Mouse (Mus musculus): ENCODE results near the gene Lctl. TPM values are rescaled to one million over a fixed set of nuclear protein-coding genes. Genes with fewer than 3 reads are reported as not detected.
"Not testable (repeated sequence)": the region's sequence is repeated elsewhere in the genome, so short reads cannot be mapped to it uniquely, and the experiment has no call there.

The Lctl gene
- total and polyA plus RNA-seq, 2 experiments from 2014 or later = not detected

DNA sequence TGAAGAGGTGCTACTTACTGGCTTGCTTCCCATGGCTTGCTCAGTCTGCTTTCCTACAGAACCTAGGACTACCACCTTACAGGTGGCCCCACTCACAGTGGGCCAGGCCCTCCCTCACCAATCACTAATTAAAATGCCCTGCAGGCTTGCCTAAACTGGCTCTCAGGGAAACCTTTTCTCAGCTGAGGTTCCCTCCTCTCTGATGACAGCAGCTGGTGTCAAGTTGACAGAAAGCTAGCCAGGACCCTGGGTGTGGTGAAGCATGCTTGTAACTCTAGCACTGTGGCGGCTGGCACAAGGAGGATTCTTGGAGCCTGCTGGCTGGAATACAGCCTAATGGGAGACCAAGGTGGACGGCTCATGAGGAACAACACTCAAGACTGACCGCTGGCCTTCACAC lies 8.4 kb downstream of the Lctl start:
- Histone ChIP-seq H3K9me3 (ENCODE audit: low read length) (no peaks in the 10 kb centered on the region), H3K27me3 (ENCODE audit: insufficient read depth, low read length) (no peaks in the 10 kb centered on the region), H3K9ac (no peak overlapping the region), H3K4me1 (ENCODE audit: insufficient read depth) (no peaks in the 10 kb centered on the region), H3K36me3 (ENCODE audit: insufficient read depth) (no peaks in the 10 kb centered on the region), H3K4me2 (ENCODE audit: low read depth) (no peak overlapping the region), H3K4me3 (ENCODE audit: low read depth, low read length) (no peak overlapping the region), H3K27ac (ENCODE audit: low read depth, low read length) (no peak overlapping the region)
- no peak for TF ChIP-seq CTCF (IDR thresholded peaks at IDR 0.05; ENCODE audit: low read depth)
- 67% methylated on average over 3 of the region's 3 CpGs for WGBS
- no peak for DNase-seq
- no peak for ATAC-seq

DNA sequence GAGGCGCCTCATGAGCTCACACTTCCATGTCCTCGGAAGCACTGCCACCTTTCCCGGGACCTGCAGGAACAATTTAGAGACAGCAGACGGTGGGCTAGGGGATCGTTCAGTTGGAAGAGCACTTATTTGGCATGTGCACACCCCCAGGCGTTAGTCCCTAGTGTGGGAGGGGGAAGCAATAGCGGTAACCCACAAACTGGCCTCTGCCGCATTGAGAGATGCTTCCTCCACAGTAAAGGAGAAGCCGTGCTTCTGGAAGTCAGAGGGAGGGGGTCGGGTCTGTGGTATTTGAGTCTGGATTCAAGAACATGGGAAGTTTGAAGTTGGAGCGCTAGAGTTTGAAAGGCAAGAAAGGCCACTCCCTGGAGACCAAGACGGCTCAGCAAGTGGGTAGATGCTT lies 9.2 kb downstream of the Lctl start:
- no peaks in the 10 kb centered on the region for H3K36me3 ChIP-seq (ENCODE audit: insufficient read depth)
- no peak overlapping the region for H3K4me2 ChIP-seq (ENCODE audit: low read depth)
- no peaks in the 10 kb centered on the region for H3K9me3 ChIP-seq (ENCODE audit: low read length)
- no peak overlapping the region for H3K4me3 ChIP-seq (ENCODE audit: low read depth, low read length)
- TF ChIP-seq CTCF (IDR thresholded peaks at IDR 0.05; ENCODE audit: low read depth) = no peak
- no peaks in the 10 kb centered on the region for H3K27me3 ChIP-seq (ENCODE audit: insufficient read depth, low read length)
- H3K27ac ChIP-seq (ENCODE audit: low read depth, low read length) = no peak overlapping the region
- DNase-seq (no peak), ATAC-seq (no peak)
- WGBS = 69% methylated on average over 12 of the region's 12 CpGs
- no peak overlapping the region for H3K9ac ChIP-seq
- no peaks in the 10 kb centered on the region for H3K4me1 ChIP-seq (ENCODE audit: insufficient read depth)

DNA sequence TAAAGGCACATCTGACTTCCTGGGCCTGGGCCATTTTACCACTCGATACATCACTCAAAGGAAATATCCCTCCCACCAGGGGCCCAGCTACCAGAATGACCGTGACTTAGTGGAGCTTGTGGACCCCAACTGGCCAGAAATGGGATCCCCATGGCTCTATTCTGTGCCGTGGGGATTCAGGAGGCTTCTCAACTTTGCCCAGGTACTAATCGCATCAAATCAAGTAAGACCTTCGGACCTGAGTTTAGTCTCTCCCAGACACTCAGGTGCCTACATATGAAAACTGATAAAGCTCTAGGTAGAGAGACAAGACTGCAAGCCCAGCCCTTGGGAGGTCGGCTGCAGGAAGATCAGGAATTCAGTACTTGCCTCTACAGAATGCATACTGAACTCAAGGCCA lies 14.7 kb downstream of the Lctl start:
- no peak for DNase-seq
- H3K4me1 ChIP-seq (ENCODE audit: insufficient read depth) = no peaks in the 10 kb centered on the region
- 92% methylated on average over 6 of the region's 6 CpGs for WGBS
- H3K9me3 ChIP-seq (ENCODE audit: low read length) = no peaks in the 10 kb centered on the region
- no peak for ATAC-seq
- no peaks in the 10 kb centered on the region for H3K27me3 ChIP-seq (ENCODE audit: insufficient read depth, low read length)
- TF ChIP-seq CTCF (IDR thresholded peaks at IDR 0.05; ENCODE audit: low read depth) = no peak
- no peak overlapping the region for H3K27ac ChIP-seq (ENCODE audit: low read depth, low read length)
- no peak overlapping the region for H3K4me2 ChIP-seq (ENCODE audit: low read depth)
- H3K4me3 ChIP-seq (ENCODE audit: low read depth, low read length) = no peak overlapping the region
- no peaks in the 10 kb centered on the region for H3K36me3 ChIP-seq (ENCODE audit: insufficient read depth)
- H3K9ac ChIP-seq = no peak overlapping the region

DNA sequence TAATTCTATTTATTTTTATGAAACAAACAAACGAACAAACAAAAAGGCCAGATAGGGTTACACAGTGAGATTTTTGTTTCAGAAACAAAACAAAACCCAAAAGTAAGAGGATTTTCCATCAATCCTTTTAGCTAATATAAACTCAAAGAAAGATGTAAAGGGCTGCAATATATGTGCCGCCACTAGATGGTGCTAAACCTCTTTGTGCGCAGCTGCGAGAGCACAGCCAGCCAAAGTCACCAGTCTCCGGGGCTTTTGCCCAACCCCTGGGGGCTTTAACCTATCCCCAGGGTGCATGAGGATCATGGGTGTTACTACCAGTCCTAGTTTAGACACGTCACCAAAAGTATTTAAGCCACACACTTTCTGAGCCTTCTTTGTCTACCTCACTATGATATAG lies 21.9 kb downstream of the Lctl start:
- H3K4me3 ChIP-seq (ENCODE audit: low read depth, low read length); H3K27me3 ChIP-seq (ENCODE audit: insufficient read depth, low read length); H3K9ac ChIP-seq; H3K4me1 ChIP-seq (ENCODE audit: insufficient read depth); H3K9me3 ChIP-seq (ENCODE audit: low read length); H3K27ac ChIP-seq (ENCODE audit: low read depth, low read length); H3K4me2 ChIP-seq (ENCODE audit: low read depth); H3K36me3 ChIP-seq (ENCODE audit: insufficient read depth); ATAC-seq: not testable (repeated sequence)
- peak; percentile 73 for TF ChIP-seq CTCF (IDR thresholded peaks at IDR 0.05; ENCODE audit: low read depth)
- peak; percentile 69 for DNase-seq
- WGBS = 6% methylated on average over 6 of the region's 6 CpGs

DNA sequence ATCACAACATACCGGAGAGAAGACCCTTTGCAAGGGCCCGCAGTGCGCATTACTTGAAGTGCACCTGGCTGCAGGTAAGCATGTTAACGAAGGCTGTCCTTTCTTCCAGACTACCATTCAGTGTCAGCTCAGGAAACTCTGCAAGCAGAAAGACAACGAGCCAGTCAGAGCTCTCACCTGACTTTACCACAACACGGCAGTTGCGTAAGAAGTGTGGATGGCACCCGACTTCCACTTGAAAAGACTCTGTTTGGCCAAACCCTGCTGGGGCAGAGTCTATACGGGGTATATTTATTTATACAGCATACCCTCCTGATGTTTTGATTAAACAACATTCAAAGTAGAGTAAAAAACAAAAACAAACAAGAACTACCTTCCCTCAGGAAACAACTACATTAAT lies 22.9 kb downstream of the Lctl start:
- H3K4me1 ChIP-seq (ENCODE audit: insufficient read depth) = no peaks in the 10 kb centered on the region
- TF ChIP-seq CTCF (IDR thresholded peaks at IDR 0.05; ENCODE audit: low read depth) = no peak
- ATAC-seq = no peak
- DNase-seq = no peak
- no peaks in the 10 kb centered on the region for H3K27me3 ChIP-seq (ENCODE audit: insufficient read depth, low read length)
- H3K4me2 ChIP-seq (ENCODE audit: low read depth) = no peak overlapping the region
- no peaks in the 10 kb centered on the region for H3K9me3 ChIP-seq (ENCODE audit: low read length)
- no peaks in the 10 kb centered on the region for H3K36me3 ChIP-seq (ENCODE audit: insufficient read depth)
- no peak overlapping the region for H3K4me3 ChIP-seq (ENCODE audit: low read depth, low read length)
- WGBS = 93% methylated on average over 9 of the region's 9 CpGs
- H3K9ac ChIP-seq = no peak overlapping the region
- H3K27ac ChIP-seq (ENCODE audit: low read depth, low read length) = no peak overlapping the region

DNA sequence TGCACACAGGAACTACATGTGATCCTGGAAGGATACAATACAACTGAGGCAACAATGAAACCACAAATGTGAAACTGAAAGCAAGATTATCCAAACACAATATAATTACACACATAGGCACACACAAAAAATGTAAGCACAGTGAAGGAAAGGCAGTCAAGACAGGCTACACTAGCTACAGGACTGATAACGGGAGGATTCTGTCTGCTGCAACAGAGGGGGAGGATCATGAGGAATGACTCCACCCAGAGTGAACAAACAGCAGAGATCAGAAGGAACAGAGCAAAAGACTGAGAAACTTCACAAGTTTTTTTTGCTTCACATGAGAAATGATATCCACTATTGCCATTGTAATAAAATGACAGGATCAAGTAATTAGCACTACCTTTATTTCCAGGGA lies 39.7 kb downstream of the Lctl start:
- H3K4me1 ChIP-seq (ENCODE audit: insufficient read depth) = no peaks in the 10 kb centered on the region
- no peak overlapping the region for H3K9ac ChIP-seq
- no peaks in the 10 kb centered on the region for H3K27me3 ChIP-seq (ENCODE audit: insufficient read depth, low read length)
- no peak for TF ChIP-seq CTCF (IDR thresholded peaks at IDR 0.05; ENCODE audit: low read depth)
- no peaks in the 10 kb centered on the region for H3K36me3 ChIP-seq (ENCODE audit: insufficient read depth)
- H3K4me2 ChIP-seq (ENCODE audit: low read depth) = no peak overlapping the region
- no peak overlapping the region for H3K4me3 ChIP-seq (ENCODE audit: low read depth, low read length)
- 90% methylated on average over 1 of the region's 1 CpGs for WGBS
- ATAC-seq (no peak), DNase-seq (no peak)
- no peaks in the 10 kb centered on the region for H3K9me3 ChIP-seq (ENCODE audit: low read length)
- H3K27ac ChIP-seq (ENCODE audit: low read depth, low read length) = no peak overlapping the region

GRCm38 (mm10) chr9:64160471-64160870 lies 43.5 kb downstream of the Lctl start:
- no peak for ATAC-seq
- no peak overlapping the region for H3K9ac ChIP-seq
- H3K4me2 ChIP-seq (ENCODE audit: low read depth) = no peak overlapping the region
- DNase-seq = no peak
- no peak for TF ChIP-seq CTCF (IDR thresholded peaks at IDR 0.05; ENCODE audit: low read depth)
- H3K4me1 ChIP-seq (ENCODE audit: insufficient read depth) = no peaks in the 10 kb centered on the region
- H3K4me3 ChIP-seq (ENCODE audit: low read depth, low read length) = no peak overlapping the region
- H3K27me3 ChIP-seq (ENCODE audit: insufficient read depth, low read length) = no peaks in the 10 kb centered on the region
- no peak overlapping the region for H3K27ac ChIP-seq (ENCODE audit: low read depth, low read length)
- H3K9me3 ChIP-seq (ENCODE audit: low read length) = no peaks in the 10 kb centered on the region
- H3K36me3 ChIP-seq (ENCODE audit: insufficient read depth) = no peaks in the 10 kb centered on the region
- 92% methylated on average over 5 of the region's 5 CpGs for WGBS

GRCm38 (mm10) chr9:64169967-64170366 lies 53.0 kb downstream of the Lctl start:
- 98% methylated on average over 3 of the region's 3 CpGs for WGBS

More at GRCm38 (mm10) chr9:64169967-64170366, 53.0 kb downstream of the Lctl start:
- not testable (repeated sequence) for H3K4me2 ChIP-seq (ENCODE audit: low read depth); DNase-seq; H3K27me3 ChIP-seq (ENCODE audit: insufficient read depth, low read length); H3K9ac ChIP-seq; H3K4me1 ChIP-seq (ENCODE audit: insufficient read depth); H3K9me3 ChIP-seq (ENCODE audit: low read length); H3K27ac ChIP-seq (ENCODE audit: low read depth, low read length); H3K36me3 ChIP-seq (ENCODE audit: insufficient read depth); ATAC-seq; H3K4me3 ChIP-seq (ENCODE audit: low read depth, low read length)

Measured in forebrain, postnatal 0 days (tissue).